Mouse (Mus musculus): ENCODE data around the gene Prr12. TPM values are rescaled to one million over a fixed set of nuclear protein-coding genes. Genes with fewer than 3 reads are reported as not detected.
A peak's percentile ranks its signal among the peaks of the same experiment; 100 is the strongest.

Prr12 gene
- total RNA-seq, 1 experiment: 32.3 TPM

- in situ Hi-C loops (cut with MboI; ENCODE audit: low sequenced_read_pairs in 2 of 2, unreplicated experiment in 2 of 2): no loop called here
Measured at GRCm38 (mm10) chr7:45053117-45053930, 643 bp upstream of the Prr12 start.

GRCm38 (mm10) chr7:45052181-45052861 is 360 bp downstream of the Prr12 start:
- Histone ChIP-seq H3K9me3 (ENCODE audit: control insufficient read depth, insufficient read depth, low read depth, low read length) (no peaks in the 10 kb centered on the region), H3K9ac (ENCODE audit: insufficient read depth, low read depth, low read length, poor library complexity, severe bottlenecking) (peak overlapping the region; percentile 91), H3K36me3 (ENCODE audit: control insufficient read depth, insufficient read depth, low read length, poor library complexity, severe bottlenecking) (peaks cover 26% of the 10 kb centered on the region), H3K27ac (ENCODE audit: insufficient read depth, low read depth, low read length, poor library complexity, severe bottlenecking) (peak overlapping the region; percentile 96), H3K4me1 (ENCODE audit: control insufficient read depth in 2 of 2, insufficient read depth in 2 of 2, low read length in 2 of 2, poor library complexity in 1 of 2) (peaks cover 0 to 27% of the 10 kb centered on the region in 2 experiments; a peak in 2 of 4 replicates), H3K4me3 (ENCODE audit: insufficient read depth in 1 of 2, low read depth in 1 of 2, low read length in 2 of 2, poor library complexity in 1 of 2, severe bottlenecking in 1 of 2) (peak overlapping the region; percentile 97 to 99)
- in situ Hi-C loops (cut with MboI; ENCODE audit: low sequenced_read_pairs in 2 of 2, unreplicated experiment in 2 of 2): no loop called here
- DNase-seq (ENCODE audit: low read depth, low spot score): no peak
- TF ChIP-seq HCFC1 (IDR thresholded peaks at IDR 0.05; ENCODE audit: borderline replicate concordance, insufficient read depth, low read length) (no peak), ZNF384 (IDR thresholded peaks at IDR 0.05; ENCODE audit: low read depth, low read length) (no peak), MAFK (IDR thresholded peaks at IDR 0.05; ENCODE audit: insufficient read depth, low read depth, low read length) (no peak), CHD2 (IDR thresholded peaks at IDR 0.05; ENCODE audit: low read depth, low read length) (no peak), ZC3H11A (IDR thresholded peaks at IDR 0.05; ENCODE audit: borderline replicate concordance, low read depth, low read length) (no peak)

More at GRCm38 (mm10) chr7:45053117-45053930, 643 bp upstream of the Prr12 start:
- TF ChIP-seq ZC3H11A (IDR thresholded peaks at IDR 0.05; ENCODE audit: borderline replicate concordance, low read depth, low read length) (no peak), ZNF384 (IDR thresholded peaks at IDR 0.05; ENCODE audit: low read depth, low read length) (peak; percentile 93), MAFK (IDR thresholded peaks at IDR 0.05; ENCODE audit: insufficient read depth, low read depth, low read length) (no peak)
- H3K4me3 ChIP-seq (ENCODE audit: insufficient read depth in 1 of 2, low read depth in 1 of 2, low read length in 2 of 2, poor library complexity in 1 of 2, severe bottlenecking in 1 of 2): peak overlapping the region; percentile 97 to 99
- peaks cover 0 to 17% of the 10 kb centered on the region in 2 experiments; a peak in 2 of 4 replicates for H3K4me1 ChIP-seq (ENCODE audit: control insufficient read depth in 2 of 2, insufficient read depth in 2 of 2, low read length in 2 of 2, poor library complexity in 1 of 2)
- H3K27ac ChIP-seq (ENCODE audit: insufficient read depth, low read depth, low read length, poor library complexity, severe bottlenecking): peak overlapping the region; percentile 96
- peak overlapping the region; percentile 92 for H3K9ac ChIP-seq (ENCODE audit: insufficient read depth, low read depth, low read length, poor library complexity, severe bottlenecking)
- peaks cover 16% of the 10 kb centered on the region for H3K36me3 ChIP-seq (ENCODE audit: control insufficient read depth, insufficient read depth, low read length, poor library complexity, severe bottlenecking)
- peak; percentile 27 for DNase-seq (ENCODE audit: low read depth, low spot score)
- no peaks in the 10 kb centered on the region for H3K9me3 ChIP-seq (ENCODE audit: control insufficient read depth, insufficient read depth, low read depth, low read length)

GRCm38 (mm10) chr7:45051601-45051974 is 1.1 kb downstream of the Prr12 start:
- in situ Hi-C loops (cut with MboI; ENCODE audit: low sequenced_read_pairs in 2 of 2, unreplicated experiment in 2 of 2): no loop called here
- peaks cover 2 to 25% of the 10 kb centered on the region in 2 experiments; a peak in 3 of 4 replicates for H3K4me1 ChIP-seq (ENCODE audit: control insufficient read depth in 2 of 2, insufficient read depth in 2 of 2, low read length in 2 of 2, poor library complexity in 1 of 2)
- DNase-seq (ENCODE audit: low read depth, low spot score): no peak

GRCm38 (mm10) chr7:45050945-45051600 is 1.6 kb downstream of the Prr12 start:
- in situ Hi-C loops (cut with MboI; ENCODE audit: low sequenced_read_pairs in 2 of 2, unreplicated experiment in 2 of 2): no loop called here
- peaks cover 4 to 24% of the 10 kb centered on the region in 2 experiments; a peak in 3 of 4 replicates for H3K4me1 ChIP-seq (ENCODE audit: control insufficient read depth in 2 of 2, insufficient read depth in 2 of 2, low read length in 2 of 2, poor library complexity in 1 of 2)
- peaks cover 38% of the 10 kb centered on the region for H3K36me3 ChIP-seq (ENCODE audit: control insufficient read depth, insufficient read depth, low read length, poor library complexity, severe bottlenecking)
- peak overlapping the region; percentile 33 for H3K27ac ChIP-seq (ENCODE audit: insufficient read depth, low read depth, low read length, poor library complexity, severe bottlenecking)
- TF ChIP-seq CHD2 (IDR thresholded peaks at IDR 0.05; ENCODE audit: low read depth, low read length) (peak; percentile 81), HCFC1 (IDR thresholded peaks at IDR 0.05; ENCODE audit: borderline replicate concordance, insufficient read depth, low read length) (no peak)
- H3K9ac ChIP-seq (ENCODE audit: insufficient read depth, low read depth, low read length, poor library complexity, severe bottlenecking): peak overlapping the region; percentile 91; the same call in 1 of the 2 replicates
- H3K9me3 ChIP-seq (ENCODE audit: control insufficient read depth, insufficient read depth, low read depth, low read length): no peaks in the 10 kb centered on the region
- H3K4me3 ChIP-seq (ENCODE audit: insufficient read depth in 1 of 2, low read depth in 1 of 2, low read length in 2 of 2, poor library complexity in 1 of 2, severe bottlenecking in 1 of 2): peak overlapping the region; percentile 97 to 99
- peak; percentile 83 for DNase-seq (ENCODE audit: low read depth, low spot score)

More at GRCm38 (mm10) chr7:45051601-45051974, 1.1 kb downstream of the Prr12 start:
- no peak for TF ChIP-seq CHD2 (IDR thresholded peaks at IDR 0.05; ENCODE audit: low read depth, low read length)
- TF ChIP-seq ZNF384 (IDR thresholded peaks at IDR 0.05; ENCODE audit: low read depth, low read length): no peak
- no peak for TF ChIP-seq ZC3H11A (IDR thresholded peaks at IDR 0.05; ENCODE audit: borderline replicate concordance, low read depth, low read length)
- no peak for TF ChIP-seq HCFC1 (IDR thresholded peaks at IDR 0.05; ENCODE audit: borderline replicate concordance, insufficient read depth, low read length)
- no peak for TF ChIP-seq MAFK (IDR thresholded peaks at IDR 0.05; ENCODE audit: insufficient read depth, low read depth, low read length)
- H3K9me3 ChIP-seq (ENCODE audit: control insufficient read depth, insufficient read depth, low read depth, low read length): no peaks in the 10 kb centered on the region
- peak overlapping the region; percentile 97 to 99 for H3K4me3 ChIP-seq (ENCODE audit: insufficient read depth in 1 of 2, low read depth in 1 of 2, low read length in 2 of 2, poor library complexity in 1 of 2, severe bottlenecking in 1 of 2)
- H3K9ac ChIP-seq (ENCODE audit: insufficient read depth, low read depth, low read length, poor library complexity, severe bottlenecking): peak overlapping the region; percentile 91; the same call in 1 of the 2 replicates
- H3K27ac ChIP-seq (ENCODE audit: insufficient read depth, low read depth, low read length, poor library complexity, severe bottlenecking): peak overlapping the region; percentile 33
- peaks cover 34% of the 10 kb centered on the region for H3K36me3 ChIP-seq (ENCODE audit: control insufficient read depth, insufficient read depth, low read length, poor library complexity, severe bottlenecking)

All from ES-E14 (cell line).